Mouse (Mus musculus): ENCODE measurements around the gene Them4. TPM values are rescaled to one million over a fixed set of nuclear protein-coding genes. Genes with fewer than 3 reads are reported as not detected.
A peak's percentile ranks its signal among the peaks of the same experiment; 100 is the strongest.
"Not testable (repeated sequence)": the region's sequence is repeated elsewhere in the genome, so short reads cannot be mapped to it uniquely, and the experiment has no call there.

Gene Them4
- polyA plus RNA-seq (2012; rRNA removed) = 18.7 and 22.1 TPM in 2 replicates

- peak; percentile 82 to 92 for DNase-seq (ENCODE audit: extremely low spot score in 1 of 2, low spot score in 1 of 2)
Observed at GRCm38 (mm10) chr3:94309633-94310363, at the start of gene Them4. Gene Them4 (plus strand): TSS chr3:94310089.

GRCm38 (mm10) chr3:94260598-94260997 is 49.3 kb upstream of the Them4 start:
- peak in 1 of 2 experiments; percentile 54 for DNase-seq (ENCODE audit: extremely low spot score in 1 of 2, low spot score in 1 of 2)

GRCm38 (mm10) chr3:94263736-94264135 is 46.2 kb upstream of the Them4 start, which contains the start of gene Gm4778:
Gene Gm4778 (plus strand): TSS chr3:94264036.
- not testable (repeated sequence) for DNase-seq (ENCODE audit: extremely low spot score in 1 of 2, low spot score in 1 of 2)

- no peak for DNase-seq (ENCODE audit: extremely low spot score in 1 of 2, low spot score in 1 of 2)
Observed at GRCm38 (mm10) chr3:94275991-94276390, 33.9 kb upstream of the Them4 start.

GRCm38 (mm10) chr3:94305457-94305856 is 4.4 kb upstream of the Them4 start:
- DNase-seq (ENCODE audit: extremely low spot score in 1 of 2, low spot score in 1 of 2) = no peak

- DNase-seq (ENCODE audit: extremely low spot score in 1 of 2, low spot score in 1 of 2) = no peak
Observed at GRCm38 (mm10) chr3:94306975-94307374, 2.9 kb upstream of the Them4 start.

- peak in 1 of 2 experiments; percentile 16 for DNase-seq (ENCODE audit: extremely low spot score in 1 of 2, low spot score in 1 of 2)
Observed at GRCm38 (mm10) chr3:94310491-94310890, 602 bp downstream of the Them4 start.

GRCm38 (mm10) chr3:94310911-94311310 is 1.0 kb downstream of the Them4 start:
- DNase-seq (ENCODE audit: extremely low spot score in 1 of 2, low spot score in 1 of 2) = no peak

- DNase-seq (ENCODE audit: extremely low spot score in 1 of 2, low spot score in 1 of 2) = no peak
Observed at GRCm38 (mm10) chr3:94311376-94311775, 1.5 kb downstream of the Them4 start.

- DNase-seq (ENCODE audit: extremely low spot score in 1 of 2, low spot score in 1 of 2) = no peak
Observed at GRCm38 (mm10) chr3:94328681-94329080, 18.8 kb downstream of the Them4 start.

- no peak for DNase-seq (ENCODE audit: extremely low spot score in 1 of 2, low spot score in 1 of 2)
Observed at GRCm38 (mm10) chr3:94334442-94334841, 24.6 kb downstream of the Them4 start.

- no peak for DNase-seq (ENCODE audit: extremely low spot score in 1 of 2, low spot score in 1 of 2)
Observed at GRCm38 (mm10) chr3:94338522-94338921, 28.6 kb downstream of the Them4 start.

- DNase-seq (ENCODE audit: extremely low spot score in 1 of 2, low spot score in 1 of 2) = no peak
Observed at GRCm38 (mm10) chr3:94341959-94342422, 32.1 kb downstream of the Them4 start, which contains the start of gene Them5. Gene Them5 (plus strand): TSS chr3:94342099.

- no peak for DNase-seq (ENCODE audit: extremely low spot score in 1 of 2, low spot score in 1 of 2)
Observed at GRCm38 (mm10) chr3:94342552-94342951, 32.7 kb downstream of the Them4 start.

- DNase-seq (ENCODE audit: extremely low spot score in 1 of 2, low spot score in 1 of 2) = no peak
Observed at GRCm38 (mm10) chr3:94344182-94344581, 34.3 kb downstream of the Them4 start.

- DNase-seq (ENCODE audit: extremely low spot score in 1 of 2, low spot score in 1 of 2) = no peak
Observed at GRCm38 (mm10) chr3:94344897-94345296, 35.0 kb downstream of the Them4 start.

GRCm38 (mm10) chr3:94348146-94348545 is 38.3 kb downstream of the Them4 start:
- DNase-seq (ENCODE audit: extremely low spot score in 1 of 2, low spot score in 1 of 2) = no peak

- peak in 1 of 2 experiments; percentile 50 for DNase-seq (ENCODE audit: extremely low spot score in 1 of 2, low spot score in 1 of 2)
Observed at GRCm38 (mm10) chr3:94360812-94361211, 50.9 kb downstream of the Them4 start.

GRCm38 (mm10) chr3:94362138-94362537 is 52.2 kb downstream of the Them4 start, which contains the start of gene C2cd4d:
Gene C2cd4d (plus strand): TSS chr3:94362438.
- DNase-seq (ENCODE audit: extremely low spot score in 1 of 2, low spot score in 1 of 2) = no peak

GRCm38 (mm10) chr3:94363291-94364153 is 53.6 kb downstream of the Them4 start:
- DNase-seq (ENCODE audit: extremely low spot score in 1 of 2, low spot score in 1 of 2) = no peak

- no peak for DNase-seq (ENCODE audit: extremely low spot score in 1 of 2, low spot score in 1 of 2)
Observed at GRCm38 (mm10) chr3:94364154-94364526, 54.3 kb downstream of the Them4 start.

Data from frontal cortex, adult 2 months (tissue).